Mouse (Mus musculus): Measurements from ENCODE around the gene Pcnt. TPM values are rescaled to one million over a fixed set of nuclear protein-coding genes. Genes with fewer than 3 reads are reported as not detected.

Pcnt gene
- polyA plus RNA-seq, 1 experiment from 2014 or later, result 5.5 TPM

DNA sequence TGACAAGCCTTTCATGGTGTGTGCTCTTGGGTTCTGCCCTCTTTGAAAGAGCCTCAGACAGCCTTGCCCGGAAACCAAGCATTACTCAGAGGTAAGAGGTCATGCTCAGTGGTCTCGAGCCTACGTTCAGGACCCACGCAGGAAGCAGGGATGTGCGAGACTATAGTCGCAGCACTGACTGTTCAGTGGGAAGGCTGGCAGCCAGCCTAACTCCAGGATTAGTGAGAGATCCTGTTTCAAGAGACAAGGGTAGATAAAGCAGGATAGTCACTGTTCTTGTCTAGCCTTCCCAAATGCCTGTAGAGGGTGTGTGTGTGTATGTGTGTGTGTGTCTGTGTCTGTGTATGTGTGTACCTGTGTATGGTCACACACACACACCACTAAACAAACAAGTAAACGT lies 126.4 kb downstream of the Pcnt start:
- no peak overlapping the region for H3K4me2 ChIP-seq (ENCODE audit: low read length)
- H3K27me3 ChIP-seq (replicated peaks; ENCODE audit: control insufficient read depth, insufficient read depth, low read length), result no peaks in the 10 kb centered on the region
- no peak overlapping the region for H3K4me3 ChIP-seq (ENCODE audit: low read length)
- ATAC-seq, result no peak
- 80% methylated on average over 7 of the region's 7 CpGs for WGBS
- H3K9ac ChIP-seq (ENCODE audit: low read depth, low read length), result no peak overlapping the region
- no peak overlapping the region for H3K27ac ChIP-seq (ENCODE audit: low read depth, low read length)
- H3K9me3 ChIP-seq (ENCODE audit: control insufficient read depth, low read length), result no peaks in the 10 kb centered on the region
- peaks cover 17% of the 10 kb centered on the region for H3K36me3 ChIP-seq (ENCODE audit: control insufficient read depth, insufficient read depth, low read length)
- no peaks in the 10 kb centered on the region for H3K4me1 ChIP-seq (ENCODE audit: control insufficient read depth, insufficient read depth, low read depth, low read length)

DNA sequence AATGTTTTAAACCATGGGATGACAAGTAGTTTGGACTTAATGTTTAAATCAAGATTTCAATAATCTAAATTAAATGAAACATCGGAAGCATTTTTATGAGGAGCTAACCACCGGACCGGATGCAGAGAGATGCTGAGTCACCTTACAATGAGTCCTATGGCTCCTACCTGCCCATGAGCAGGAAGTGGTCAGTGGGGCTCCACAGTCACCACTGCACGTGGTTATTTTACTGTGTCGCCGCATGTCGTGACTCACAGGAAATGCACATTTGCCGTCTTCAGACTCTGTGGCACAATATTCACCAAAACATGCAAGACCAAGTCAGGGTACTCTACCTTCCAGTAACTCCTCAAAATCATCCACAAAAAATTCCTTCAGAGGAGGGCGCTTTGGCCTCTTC lies 135.8 kb downstream of the Pcnt start:
- H3K36me3 ChIP-seq (ENCODE audit: control insufficient read depth, insufficient read depth, low read length), result peaks cover 31% of the 10 kb centered on the region
- WGBS, result 97% methylated on average over 9 of the region's 9 CpGs
- no peak overlapping the region for H3K4me2 ChIP-seq (ENCODE audit: low read length)

More for the DNA sequence above, 135.8 kb downstream of the Pcnt start:
- no peaks in the 10 kb centered on the region for H3K9me3 ChIP-seq (ENCODE audit: control insufficient read depth, low read length)
- no peak overlapping the region for H3K9ac ChIP-seq (ENCODE audit: low read depth, low read length)
- no peaks in the 10 kb centered on the region for H3K27me3 ChIP-seq (replicated peaks; ENCODE audit: control insufficient read depth, insufficient read depth, low read length)
- no peaks in the 10 kb centered on the region for H3K4me1 ChIP-seq (ENCODE audit: control insufficient read depth, insufficient read depth, low read depth, low read length)
- H3K27ac ChIP-seq (ENCODE audit: low read depth, low read length), result no peak overlapping the region
- H3K4me3 ChIP-seq (ENCODE audit: low read length), result no peak overlapping the region
- no peak for ATAC-seq

Other genes starting within 250 kb of the Pcnt start
- gene Prmt2, start 204.9 kb downstream of the Pcnt start, polyA plus RNA-seq (2015; fragmentation: Nextera tagmentation; extraction: Ambion mirVana), result 364 and 368 TPM in 2 replicates
- 6.2 and 7.9 TPM in 2 replicates for gene S100b, start 188.9 kb downstream of the Pcnt start, polyA plus RNA-seq (2015; fragmentation: Nextera tagmentation; extraction: Ambion mirVana)
- 18.0 and 20.1 TPM in 2 replicates for gene Dip2a, start 97.5 kb downstream of the Pcnt start, polyA plus RNA-seq (2015; fragmentation: Nextera tagmentation; extraction: Ambion mirVana)
- not detected in 2 replicates for gene AC141477.1, start 2.3 kb downstream of the Pcnt start, polyA plus RNA-seq (2015; fragmentation: Nextera tagmentation; extraction: Ambion mirVana)
- 0.16 TPM in 1 of 2 replicates, not detected in the other for gene 2610028H24Rik, start 6.3 kb upstream of the Pcnt start, polyA plus RNA-seq (2015; fragmentation: Nextera tagmentation; extraction: Ambion mirVana)
- gene Mcm3ap, start 26.1 kb upstream of the Pcnt start, polyA plus RNA-seq (2015; fragmentation: Nextera tagmentation; extraction: Ambion mirVana), result 43.8 and 57.2 TPM in 2 replicates
- gene Ybey, start 26.3 kb upstream of the Pcnt start, polyA plus RNA-seq (2015; fragmentation: Nextera tagmentation; extraction: Ambion mirVana), result 5.1 and 5.9 TPM in 2 replicates
- 41.6 and 50.7 TPM in 2 replicates for gene Lss, start 88.8 kb upstream of the Pcnt start, polyA plus RNA-seq (2015; fragmentation: Nextera tagmentation; extraction: Ambion mirVana)
- gene Spatc1l, start 119.5 kb upstream of the Pcnt start, polyA plus RNA-seq (2015; fragmentation: Nextera tagmentation; extraction: Ambion mirVana), result 0.14 TPM in 1 of 2 replicates, not detected in the other
- gene Ftcd, start 132.9 kb upstream of the Pcnt start, polyA plus RNA-seq (2015; fragmentation: Nextera tagmentation; extraction: Ambion mirVana), result 0.08 and 0.10 TPM in 2 replicates
- gene Col6a2, start 180.8 kb upstream of the Pcnt start, polyA plus RNA-seq (2015; fragmentation: Nextera tagmentation; extraction: Ambion mirVana), result 20.0 and 35.2 TPM in 2 replicates